Mouse (Mus musculus): Measurements from ENCODE around the gene Hist1h2af. TPM values are rescaled to one million over a fixed set of nuclear protein-coding genes. Genes with fewer than 3 reads are reported as not detected.

Gene Hist1h2af
- polyA plus RNA-seq (2015; fragmentation: Illumina TruSeq; extraction: RNeasy Lipid Tissue Mini Kit (QIAGEN cat#74804); ENCODE audit: insufficient read depth, low read depth, low replicate concordance): not detected

GRCm38 (mm10) chr13:23533560-23534367 lies at the start of gene Hist1h2af:
Hist1h2af (plus strand) TSS chr13:23533906.

DNA sequence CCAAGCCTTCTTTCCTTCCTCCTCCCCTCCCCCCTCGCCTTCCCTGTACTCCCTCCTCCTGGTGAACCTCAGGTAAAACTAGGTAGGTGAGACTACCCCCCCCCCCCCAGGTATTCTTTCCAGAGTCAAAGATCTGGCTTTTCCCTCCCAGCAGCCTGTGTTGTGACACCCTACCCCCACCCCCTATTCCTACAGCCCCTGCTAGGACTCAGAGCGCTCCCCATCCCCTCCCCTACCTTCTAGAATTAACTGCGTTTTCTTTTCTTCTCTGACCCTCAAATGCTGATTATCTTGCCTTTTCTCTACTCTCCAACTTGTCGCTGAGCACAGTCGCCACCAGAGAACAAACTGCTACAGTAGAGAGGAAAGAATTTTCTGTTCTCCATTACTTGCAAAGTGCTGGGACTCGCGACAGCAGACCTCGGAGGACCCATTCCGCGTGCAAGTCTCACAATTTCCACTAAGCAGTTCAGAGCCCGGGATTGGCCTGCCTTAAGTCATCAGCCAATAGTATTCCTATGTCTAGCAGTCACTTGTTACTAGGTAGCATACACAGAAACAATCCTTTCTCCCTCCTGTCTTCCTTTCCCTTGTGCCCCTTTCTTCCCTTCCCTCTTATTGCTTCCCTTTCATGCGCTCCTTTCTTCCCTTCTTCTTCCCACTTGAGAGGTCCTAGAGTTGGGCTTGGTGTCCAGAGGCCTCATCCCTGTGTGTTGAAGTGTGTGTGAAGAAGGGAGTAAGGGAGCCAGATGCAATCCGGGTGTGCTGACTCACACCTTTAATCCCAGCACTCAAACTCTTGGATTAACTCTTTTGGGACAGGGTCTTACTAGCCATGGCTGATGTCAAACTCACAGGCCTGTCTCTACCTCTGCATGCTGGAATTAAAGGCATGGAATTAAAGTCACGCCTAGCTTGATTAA lies 45.0 kb upstream of the Hist1h2af start, which contains the start of gene Btn2a2:
Btn2a2 (minus strand) TSS at position 458 of the 923 bp plus-strand sequence.

GRCm38 (mm10) chr13:23530901-23531875 lies 2.5 kb upstream of the Hist1h2af start, which contains the start of gene Hist1h4h:
Hist1h4h (plus strand) TSS chr13:23531050.

DNA sequence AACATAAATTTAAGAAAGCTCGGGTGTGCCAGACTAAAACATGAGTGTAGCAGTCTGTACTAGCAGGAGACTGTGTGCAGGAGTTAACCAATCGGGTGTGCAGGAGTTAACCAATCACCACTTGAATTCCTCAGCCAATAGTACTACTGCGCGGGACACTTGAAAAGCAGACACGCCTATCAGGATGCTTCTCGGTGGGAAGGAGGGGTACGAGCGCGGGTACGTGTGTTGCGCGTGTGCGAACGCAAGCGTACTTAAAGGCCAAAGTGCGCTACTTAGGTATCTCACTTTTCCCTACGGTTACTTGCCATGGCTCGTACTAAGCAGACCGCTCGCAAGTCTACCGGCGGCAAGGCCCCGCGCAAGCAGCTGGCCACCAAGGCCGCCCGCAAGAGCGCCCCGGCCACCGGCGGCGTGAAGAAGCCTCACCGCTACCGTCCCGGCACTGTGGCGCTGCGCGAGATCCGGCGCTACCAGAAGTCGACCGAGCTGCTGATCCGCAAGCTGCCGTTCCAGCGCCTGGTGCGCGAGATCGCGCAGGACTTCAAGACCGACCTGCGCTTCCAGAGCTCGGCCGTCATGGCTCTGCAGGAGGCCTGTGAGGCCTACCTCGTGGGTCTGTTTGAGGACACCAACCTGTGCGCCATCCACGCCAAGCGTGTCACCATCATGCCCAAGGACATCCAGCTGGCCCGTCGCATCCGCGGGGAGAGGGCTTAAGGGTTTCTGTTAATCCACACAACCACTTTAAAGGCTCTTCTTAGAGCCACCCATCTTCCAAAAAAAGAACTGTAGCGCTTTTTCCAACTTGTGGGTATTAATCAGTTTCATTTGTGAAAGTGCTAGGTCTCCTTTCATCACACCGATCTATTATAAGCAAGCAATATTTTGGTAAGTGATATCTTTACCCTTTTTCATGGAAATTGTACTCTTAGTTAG lies 1.7 kb downstream of the Hist1h2af start, which contains the start of gene Hist1h3g:
Hist1h3g (plus strand) TSS at position 286 of the 939 bp plus-strand sequence.

GRCm38 (mm10) chr13:23542999-23543607 lies 9.4 kb downstream of the Hist1h2af start, which contains the start of gene Hist1h2bh:
Hist1h2bh (minus strand) TSS chr13:23543392.

DNA sequence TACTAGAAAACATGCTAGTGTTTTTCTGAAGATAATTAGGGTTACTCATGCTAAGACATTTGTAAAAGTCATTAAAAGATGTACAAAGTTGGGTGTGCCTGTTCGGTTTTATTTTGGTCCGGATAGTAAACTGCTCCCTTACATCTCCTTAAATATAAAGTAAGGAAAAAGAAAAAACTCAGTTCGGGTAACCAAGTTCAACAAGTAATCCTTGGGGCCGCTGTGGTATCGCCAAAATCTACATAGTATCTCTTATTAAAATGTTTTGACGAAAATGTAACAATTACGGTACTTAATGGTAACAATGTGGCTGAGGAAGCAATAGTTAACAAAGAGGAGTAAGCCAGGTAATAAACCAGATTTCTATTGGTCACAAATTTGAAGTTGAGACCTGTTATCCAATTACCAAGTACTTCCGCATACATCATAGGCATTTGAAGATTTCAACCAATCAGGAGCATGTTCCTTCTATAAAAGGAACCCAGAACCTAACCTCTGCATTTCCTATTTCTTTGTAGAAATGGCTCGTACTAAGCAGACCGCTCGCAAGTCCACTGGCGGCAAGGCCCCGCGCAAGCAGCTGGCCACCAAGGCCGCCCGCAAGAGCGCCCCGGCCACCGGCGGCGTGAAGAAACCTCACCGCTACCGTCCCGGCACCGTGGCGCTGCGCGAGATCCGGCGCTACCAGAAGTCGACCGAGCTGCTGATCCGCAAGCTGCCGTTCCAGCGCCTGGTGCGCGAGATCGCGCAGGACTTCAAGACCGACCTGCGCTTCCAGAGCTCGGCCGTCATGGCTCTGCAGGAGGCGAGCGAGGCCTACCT lies 10.5 kb downstream of the Hist1h2af start, which contains the start of gene Hist1h3f:
Hist1h3f (plus strand) TSS at position 88 of the 822 bp plus-strand sequence.

GRCm38 (mm10) chr13:23551146-23551834 lies 17.6 kb downstream of the Hist1h2af start, which contains the start of gene Hist1h4f:
Hist1h4f (minus strand) TSS chr13:23551648.

DNA sequence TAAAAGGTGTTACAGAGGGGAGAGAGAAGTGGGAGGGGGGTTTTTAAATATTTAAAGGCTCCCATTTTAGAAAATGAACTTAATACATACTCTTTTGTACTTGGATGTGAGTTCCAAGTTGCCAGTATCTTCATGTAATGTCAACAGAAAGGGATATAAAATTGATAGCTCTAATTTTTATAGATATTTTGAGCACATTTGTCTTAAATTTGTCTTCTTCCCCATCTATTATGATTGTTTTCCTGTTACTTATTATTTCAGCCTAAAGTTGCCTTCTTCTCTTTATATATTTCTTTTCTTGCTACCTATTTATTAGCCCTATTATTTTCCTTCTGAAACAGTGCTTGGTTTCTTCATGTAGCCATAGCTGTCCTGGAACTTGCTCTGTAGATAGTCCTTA lies 19.3 kb downstream of the Hist1h2af start, which contains the start of gene Hist1h1d:
Hist1h1d (plus strand) TSS at position 301 of the 400 bp plus-strand sequence.

GRCm38 (mm10) chr13:23561883-23562659 lies 28.4 kb downstream of the Hist1h2af start, which contains the start of gene Hist1h3e:
Hist1h3e (minus strand) TSS chr13:23562369.

GRCm38 (mm10) chr13:23571022-23571503 lies 37.4 kb downstream of the Hist1h2af start, which contains the start of the genes Hist1h2ae and Hist1h2bg:
Hist1h2ae (minus strand) TSS chr13:23571220.
Hist1h2bg (plus strand) TSS chr13:23571396.

DNA sequence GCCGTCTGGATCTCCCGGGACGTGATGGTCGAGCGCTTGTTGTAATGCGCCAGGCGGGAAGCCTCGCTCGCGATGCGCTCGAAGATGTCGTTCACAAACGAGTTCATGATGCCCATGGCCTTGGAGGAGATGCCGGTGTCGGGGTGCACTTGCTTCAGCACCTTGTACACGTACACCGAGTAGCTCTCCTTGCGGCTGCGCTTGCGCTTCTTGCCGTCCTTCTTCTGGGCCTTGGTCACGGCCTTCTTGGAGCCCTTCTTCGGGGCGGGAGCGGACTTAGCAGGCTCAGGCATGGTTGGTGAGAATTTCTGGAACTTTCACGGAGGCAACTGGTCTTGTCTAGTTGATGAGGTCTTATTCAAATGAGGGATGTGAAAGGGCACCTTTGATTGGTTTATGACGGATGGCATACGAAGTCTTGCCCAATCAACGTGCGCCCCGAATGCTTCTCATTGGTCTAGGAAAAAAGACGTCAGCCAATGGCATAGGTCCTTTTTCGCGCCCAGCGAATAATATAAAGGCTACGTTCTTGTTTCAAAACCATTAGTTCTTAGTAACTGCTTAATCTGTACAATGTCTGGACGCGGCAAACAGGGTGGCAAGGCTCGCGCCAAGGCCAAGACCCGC lies 40.3 kb downstream of the Hist1h2af start, which contains the start of the genes Hist1h2bf and Hist1h2ad:
Hist1h2bf (minus strand) TSS at position 299 of the 627 bp plus-strand sequence.
Hist1h2ad (plus strand) TSS at position 484 of the 627 bp plus-strand sequence.

GRCm38 (mm10) chr13:23575271-23575851 lies 41.7 kb downstream of the Hist1h2af start, which contains the start of gene Hist1h3d:
Hist1h3d (plus strand) TSS chr13:23575763.

GRCm38 (mm10) chr13:23581408-23582218 lies 47.9 kb downstream of the Hist1h2af start, which contains the start of gene Hist1h4d:
Hist1h4d (plus strand) TSS chr13:23581598.

All from pancreas, adult 10 weeks (tissue).